Mouse (Mus musculus) liver, adult 2 months (tissue): ENCODE measurements at regions not wholly inside any gene's neighbourhood (a gene's known extent, or its start where the extent isn't known, plus 50 kb on each side); places are given as distances from the start of the nearest gene placed in this dataset.

Experiments used
- CTCF ChIP-seq: fragments of 200-500 bp; IDR thresholded peaks from 2 replicates; pipeline ENCODE4 v1.5.1; 2011; ENCODE audit warnings: low read depth, low read length, control low read depth
- POLR2A ChIP-seq: fragments of 200-500 bp; IDR thresholded peaks from 2 replicates; pipeline ENCODE4 v1.6.1; 2011; ENCODE audit warnings: low read length, control low read depth; ENCODE audit not compliant: insufficient read depth; ENCODE audit errors: extremely low read depth

GRCm38 (mm10) chr5:116662466-116662865 lies 70.8 kb upstream of the Srrm4 start:
- TF ChIP-seq POLR2A (no peak), CTCF (no peak)
